Mouse (Mus musculus) forebrain, embryonic 15.5 days (tissue): Measurements from ENCODE around the gene Fhl2. TPM values are rescaled to one million over a fixed set of nuclear protein-coding genes. Genes with fewer than 3 reads are reported as not detected.
"Not testable (repeated sequence)": the region's sequence is repeated elsewhere in the genome, so short reads cannot be mapped to it uniquely, and the experiment has no call there.

ENCODE experiments used
- ATAC-seq: fragments of 200-750 bp; cut with Nextera tagmentation; replicated peaks from 2 replicates; pipeline ENCODE4 v1.8.0; 2017; ENCODE audit warnings: mild to moderate bottlenecking, moderate TSS enrichment, moderate library complexity
- H3K27ac ChIP-seq: fragments of 300-500 bp; sonication (generic); replicated peaks from 2 replicates; pipeline ENCODE4 v1.5.1; 2015; ENCODE audit warnings: mild to moderate bottlenecking, inconsistent platforms
- H3K27me3 ChIP-seq: fragments of 300-500 bp; sonication (generic); 2 replicates; pipeline ENCODE4 v1.6.1; 2015; ENCODE audit warnings: inconsistent platforms
- H3K36me3 ChIP-seq: fragments of 300-500 bp; sonication (generic); 2 replicates; pipeline ENCODE4 v1.6.1; 2015; ENCODE audit warnings: mild to moderate bottlenecking, inconsistent platforms
- H3K4me1 ChIP-seq: fragments of 300-500 bp; sonication (generic); 2 replicates; pipeline ENCODE4 v1.6.1; 2015; ENCODE audit warnings: inconsistent platforms
- H3K4me2 ChIP-seq: fragments of 300-500 bp; sonication (generic); replicated peaks from 2 replicates; pipeline ENCODE4 v1.6.1; 2015; ENCODE audit warnings: mild to moderate bottlenecking, inconsistent platforms
- H3K4me3 ChIP-seq: fragments of 300-500 bp; sonication (generic); 2 replicates; pipeline ENCODE4 v1.5.1; 2015; ENCODE audit warnings: mild to moderate bottlenecking, inconsistent platforms
- H3K9ac ChIP-seq: fragments of 300-500 bp; sonication (generic); replicated peaks from 2 replicates; pipeline ENCODE4 v1.6.1; 2015; ENCODE audit warnings: mild to moderate bottlenecking, inconsistent platforms
- H3K9me3 ChIP-seq: fragments of 300-500 bp; sonication (generic); 2 replicates; pipeline ENCODE4 v1.6.1; 2016; ENCODE audit warnings: inconsistent platforms
- WGBS: fragments of 180-500 bp; shearing (Covaris S2); methylation state at CpG from one replicate; pipeline ENCODE4 v1.1.7; 2015; ENCODE audit warnings: mixed read lengths; 5-methylcytosine and 5-hydroxymethylcytosine counted together
- polyA plus RNA-seq: library from polyadenylated mRNA; unstranded; fragments of >200 nt; fragmentation: Nextera tagmentation; extraction: Ambion mirVana; gene quantifications from 2 replicates; pipeline ENCODE4 v1.2.1, GENCODE M21; 2015

The Fhl2 gene
- polyA plus RNA-seq, 1 experiment from 2014 or later: 14.7 TPM

GRCm38 (mm10) chr1:43211274-43211673 is 14.5 kb upstream of the Fhl2 start:
- no peaks in the 10 kb centered on the region for H3K27me3 ChIP-seq
- no peak for ATAC-seq
- H3K9me3 ChIP-seq: no peaks in the 10 kb centered on the region
- 53% methylated on average over 1 of the region's 1 CpGs for WGBS
- H3K36me3 ChIP-seq: no peaks in the 10 kb centered on the region
- no peak overlapping the region for H3K4me2 ChIP-seq
- no peaks in the 10 kb centered on the region for H3K4me1 ChIP-seq
- H3K27ac ChIP-seq: no peak overlapping the region
- H3K4me3 ChIP-seq: no peak overlapping the region
- H3K9ac ChIP-seq: no peak overlapping the region

- ATAC-seq: no peak
- WGBS: 80% methylated on average over 9 of the region's 9 CpGs
- H3K4me2 ChIP-seq: no peak overlapping the region
Measured at GRCm38 (mm10) chr1:43210285-43210684, 13.5 kb upstream of the Fhl2 start.

GRCm38 (mm10) chr1:43207147-43207546 is 10.4 kb upstream of the Fhl2 start:
- 91% methylated on average over 1 of the region's 1 CpGs for WGBS

More at GRCm38 (mm10) chr1:43210285-43210684, 13.5 kb upstream of the Fhl2 start:
- H3K27ac ChIP-seq: no peak overlapping the region
- H3K4me3 ChIP-seq: no peak overlapping the region
- H3K27me3 ChIP-seq: no peaks in the 10 kb centered on the region
- no peaks in the 10 kb centered on the region for H3K4me1 ChIP-seq
- no peak overlapping the region for H3K9ac ChIP-seq
- H3K36me3 ChIP-seq: no peaks in the 10 kb centered on the region
- H3K9me3 ChIP-seq: no peaks in the 10 kb centered on the region

GRCm38 (mm10) chr1:43203282-43203681 is 6.5 kb upstream of the Fhl2 start:
- no peak overlapping the region for H3K4me3 ChIP-seq
- no peak for ATAC-seq
- H3K4me1 ChIP-seq: no peaks in the 10 kb centered on the region
- no peaks in the 10 kb centered on the region for H3K27me3 ChIP-seq
- WGBS: 60% methylated on average over 5 of the region's 5 CpGs
- H3K4me2 ChIP-seq: no peak overlapping the region
- H3K27ac ChIP-seq: no peak overlapping the region
- no peak overlapping the region for H3K9ac ChIP-seq
- H3K9me3 ChIP-seq: no peaks in the 10 kb centered on the region
- no peaks in the 10 kb centered on the region for H3K36me3 ChIP-seq

More at GRCm38 (mm10) chr1:43207147-43207546, 10.4 kb upstream of the Fhl2 start:
- no peak overlapping the region for H3K4me3 ChIP-seq
- ATAC-seq: no peak
- H3K9ac ChIP-seq: no peak overlapping the region
- H3K4me2 ChIP-seq: no peak overlapping the region
- H3K27me3 ChIP-seq: no peaks in the 10 kb centered on the region
- no peaks in the 10 kb centered on the region for H3K4me1 ChIP-seq
- H3K27ac ChIP-seq: no peak overlapping the region
- H3K9me3 ChIP-seq: no peaks in the 10 kb centered on the region
- no peaks in the 10 kb centered on the region for H3K36me3 ChIP-seq

- Histone ChIP-seq H3K9ac (no peak overlapping the region), H3K27me3 (no peaks in the 10 kb centered on the region), H3K4me3 (no peak overlapping the region), H3K9me3 (no peaks in the 10 kb centered on the region), H3K36me3 (no peaks in the 10 kb centered on the region), H3K4me1 (no peaks in the 10 kb centered on the region), H3K4me2 (no peak overlapping the region), H3K27ac (no peak overlapping the region)
- no peak for ATAC-seq
Measured at GRCm38 (mm10) chr1:43202226-43202625, 5.4 kb upstream of the Fhl2 start.

- Histone ChIP-seq H3K4me2 (no peak overlapping the region), H3K36me3 (no peaks in the 10 kb centered on the region), H3K27me3 (no peaks in the 10 kb centered on the region), H3K27ac (no peak overlapping the region), H3K9me3 (no peaks in the 10 kb centered on the region), H3K4me3 (no peak overlapping the region), H3K4me1 (no peaks in the 10 kb centered on the region), H3K9ac (no peak overlapping the region)
- ATAC-seq: no peak
- 77% methylated on average over 2 of the region's 2 CpGs for WGBS
Measured at GRCm38 (mm10) chr1:43201796-43202195, 5.0 kb upstream of the Fhl2 start.

GRCm38 (mm10) chr1:43199867-43200240 is 3.1 kb upstream of the Fhl2 start:
- no peaks in the 10 kb centered on the region for H3K36me3 ChIP-seq
- H3K9ac ChIP-seq: no peak overlapping the region
- no peak overlapping the region for H3K4me3 ChIP-seq
- no peak overlapping the region for H3K4me2 ChIP-seq
- H3K27me3 ChIP-seq: no peaks in the 10 kb centered on the region
- no peak for ATAC-seq
- H3K4me1 ChIP-seq: no peaks in the 10 kb centered on the region
- no peaks in the 10 kb centered on the region for H3K9me3 ChIP-seq
- 75% methylated on average over 3 of the region's 3 CpGs for WGBS
- no peak overlapping the region for H3K27ac ChIP-seq

- 88% methylated on average over 3 of the region's 3 CpGs for WGBS
- H3K9me3 ChIP-seq: no peaks in the 10 kb centered on the region
- no peak overlapping the region for H3K27ac ChIP-seq
- no peak overlapping the region for H3K9ac ChIP-seq
- ATAC-seq: no peak
- H3K4me2 ChIP-seq: no peak overlapping the region
- H3K27me3 ChIP-seq: no peaks in the 10 kb centered on the region
- no peak overlapping the region for H3K4me3 ChIP-seq
- no peaks in the 10 kb centered on the region for H3K36me3 ChIP-seq
- H3K4me1 ChIP-seq: no peaks in the 10 kb centered on the region
Measured at GRCm38 (mm10) chr1:43199210-43199866, 2.6 kb upstream of the Fhl2 start.

- 72% methylated on average over 1 of the region's 1 CpGs for WGBS
- Histone ChIP-seq H3K36me3 (no peaks in the 10 kb centered on the region), H3K9ac (no peak overlapping the region)
Measured at GRCm38 (mm10) chr1:43196059-43196458, 725 bp downstream of the Fhl2 start.

GRCm38 (mm10) chr1:43193423-43193822 is 3.4 kb downstream of the Fhl2 start:
- Histone ChIP-seq H3K9me3 (no peaks in the 10 kb centered on the region), H3K27ac (no peak overlapping the region), H3K27me3 (no peaks in the 10 kb centered on the region), H3K4me2 (no peak overlapping the region), H3K4me1 (no peaks in the 10 kb centered on the region), H3K4me3 (no peak overlapping the region), H3K36me3 (no peaks in the 10 kb centered on the region), H3K9ac (no peak overlapping the region)
- WGBS: 93% methylated on average over 6 of the region's 6 CpGs
- ATAC-seq: no peak

More at GRCm38 (mm10) chr1:43196059-43196458, 725 bp downstream of the Fhl2 start:
- H3K27me3 ChIP-seq: no peaks in the 10 kb centered on the region
- H3K9me3 ChIP-seq: no peaks in the 10 kb centered on the region
- no peak for ATAC-seq
- H3K4me3 ChIP-seq: no peak overlapping the region
- no peak overlapping the region for H3K27ac ChIP-seq
- no peaks in the 10 kb centered on the region for H3K4me1 ChIP-seq
- no peak overlapping the region for H3K4me2 ChIP-seq

GRCm38 (mm10) chr1:43192471-43192870 is 4.3 kb downstream of the Fhl2 start:
- no peak for ATAC-seq
- 87% methylated on average over 10 of the region's 10 CpGs for WGBS
- no peaks in the 10 kb centered on the region for H3K36me3 ChIP-seq
- no peaks in the 10 kb centered on the region for H3K4me1 ChIP-seq
- no peak overlapping the region for H3K27ac ChIP-seq
- no peak overlapping the region for H3K4me2 ChIP-seq
- H3K9me3 ChIP-seq: no peaks in the 10 kb centered on the region
- no peaks in the 10 kb centered on the region for H3K27me3 ChIP-seq
- no peak overlapping the region for H3K9ac ChIP-seq
- H3K4me3 ChIP-seq: no peak overlapping the region

- no peak for ATAC-seq
- Histone ChIP-seq H3K4me3 (no peak overlapping the region), H3K36me3 (no peaks in the 10 kb centered on the region), H3K27me3 (no peaks in the 10 kb centered on the region), H3K4me2 (no peak overlapping the region), H3K9me3 (no peaks in the 10 kb centered on the region), H3K4me1 (no peaks in the 10 kb centered on the region), H3K9ac (no peak overlapping the region), H3K27ac (no peak overlapping the region)
- 90% methylated on average over 8 of the region's 8 CpGs for WGBS
Measured at GRCm38 (mm10) chr1:43191078-43191477, 5.7 kb downstream of the Fhl2 start.

GRCm38 (mm10) chr1:43188893-43189292 is 7.9 kb downstream of the Fhl2 start:
- WGBS: 96% methylated on average over 11 of the region's 16 CpGs
- not testable (repeated sequence) for H3K4me2 ChIP-seq, H3K27ac ChIP-seq, ATAC-seq, H3K4me3 ChIP-seq, H3K9me3 ChIP-seq, H3K9ac ChIP-seq, H3K4me1 ChIP-seq, H3K27me3 ChIP-seq, H3K36me3 ChIP-seq
